Mouse (Mus musculus) intestine, embryonic 14.5 days (tissue): Measurements from ENCODE around the gene Notch4. TPM values are rescaled to one million over a fixed set of nuclear protein-coding genes. Genes with fewer than 3 reads are reported as not detected.

Experiments
- polyA plus RNA-seq: library from polyadenylated mRNA; unstranded; fragments of >200 nt; fragmentation: Nextera tagmentation; extraction: Ambion mirVana; gene quantifications from 2 replicates; pipeline ENCODE4 v1.2.1, GENCODE M21; 2014

Notch4 gene
- polyA plus RNA-seq, 1 experiment from 2014 or later = 7.4 TPM

Other genes starting within 250 kb of the Notch4 start
- not detected in 2 replicates for gene H2-Eb2, start 238.6 kb upstream of the Notch4 start, polyA plus RNA-seq
- 0.60 and 0.81 TPM in 2 replicates for gene Btnl2, start 209.4 kb upstream of the Notch4 start, polyA plus RNA-seq
- gene Btnl1, start 187.1 kb upstream of the Notch4 start, polyA plus RNA-seq = 0.59 and 1.3 TPM in 2 replicates
- 0.51 and 0.91 TPM in 2 replicates for gene BC051142, start 165.4 kb upstream of the Notch4 start, polyA plus RNA-seq
- 1.1 and 3.3 TPM in 2 replicates for gene Btnl4, start 87.0 kb upstream of the Notch4 start, polyA plus RNA-seq
- gene Btnl6, start 46.9 kb upstream of the Notch4 start, polyA plus RNA-seq = 0.14 and 0.22 TPM in 2 replicates
- 10.3 and 12.6 TPM in 2 replicates for gene Gpsm3, start 25.5 kb downstream of the Notch4 start, polyA plus RNA-seq
- 12.0 and 13.7 TPM in 2 replicates for gene Pbx2, start 27.0 kb downstream of the Notch4 start, polyA plus RNA-seq
- 2.3 and 2.9 TPM in 2 replicates for gene Ager, start 33.6 kb downstream of the Notch4 start, polyA plus RNA-seq
- 109 and 110 TPM in 2 replicates for gene Rnf5, start 39.4 kb downstream of the Notch4 start, polyA plus RNA-seq
- 59.7 and 62.3 TPM in 2 replicates for gene Agpat1, start 40.0 kb downstream of the Notch4 start, polyA plus RNA-seq
- 2.4 and 2.8 TPM in 2 replicates for gene Egfl8, start 51.7 kb downstream of the Notch4 start, polyA plus RNA-seq
- 34.8 and 35.1 TPM in 2 replicates for gene Ppt2, start 64.2 kb downstream of the Notch4 start, polyA plus RNA-seq
- 0.46 and 0.53 TPM in 2 replicates for gene Prrt1, start 65.3 kb downstream of the Notch4 start, polyA plus RNA-seq
- 10.8 and 13.0 TPM in 2 replicates for gene Fkbpl, start 80.5 kb downstream of the Notch4 start, polyA plus RNA-seq
- gene Atf6b, start 82.9 kb downstream of the Notch4 start, polyA plus RNA-seq = 59.8 and 62.2 TPM in 2 replicates
- gene Tnxb, start 106.3 kb downstream of the Notch4 start, polyA plus RNA-seq = 2.2 and 2.7 TPM in 2 replicates
- gene C4b, start 179.6 kb downstream of the Notch4 start, polyA plus RNA-seq = 0.23 and 0.28 TPM in 2 replicates
- not detected in 2 replicates for gene Cyp21a1, start 240.3 kb downstream of the Notch4 start, polyA plus RNA-seq